Mouse (Mus musculus) lung, postnatal 0 days (tissue): Measurements from ENCODE around the gene Arhgap10. TPM values are rescaled to one million over a fixed set of nuclear protein-coding genes. Genes with fewer than 3 reads are reported as not detected.

Source experiments
- ATAC-seq: fragments of 200-750 bp; cut with Nextera tagmentation; 2 replicates; pipeline ENCODE4 v1.8.0; 2017; ENCODE audit warnings: moderate library complexity
- DNase-seq: peaks from one replicate; pipeline ENCODE4 v3.0.0-alpha.2; 2016; ENCODE audit warnings: low spot score
- H3K27ac ChIP-seq: fragments of 300-500 bp; sonication (generic); 2 replicates; pipeline ENCODE4 v1.5.1; 2014; ENCODE audit warnings: antibody characterized with exemption, mild to moderate bottlenecking, low read length, mixed read lengths
- H3K27me3 ChIP-seq: fragments of 300-500 bp; sonication (generic); replicated peaks from 2 replicates; pipeline ENCODE4 v1.6.1; 2014; ENCODE audit warnings: low read length, mixed read lengths; ENCODE audit not compliant: insufficient read depth
- H3K36me3 ChIP-seq: fragments of 300-500 bp; sonication (generic); 2 replicates; pipeline ENCODE4 v1.6.1; 2014; ENCODE audit warnings: low read length, mixed read lengths; ENCODE audit not compliant: insufficient read depth
- H3K4me1 ChIP-seq: fragments of 300-500 bp; sonication (generic); 2 replicates; pipeline ENCODE4 v1.6.1; 2014; ENCODE audit warnings: antibody characterized with exemption, low read depth, low read length, mixed read lengths; ENCODE audit not compliant: insufficient read depth
- H3K4me2 ChIP-seq: fragments of 300-500 bp; sonication (generic); replicated peaks from 2 replicates; pipeline ENCODE4 v1.6.1; 2014; ENCODE audit warnings: low read depth, mild to moderate bottlenecking, low read length, moderate library complexity, mixed read lengths
- H3K4me3 ChIP-seq: fragments of 300-500 bp; sonication (generic); 2 replicates; pipeline ENCODE4 v1.5.1; 2014; ENCODE audit warnings: low read depth, low read length
- H3K9ac ChIP-seq: fragments of 300-500 bp; sonication (generic); replicated peaks from 2 replicates; pipeline ENCODE4 v1.6.1; 2014; ENCODE audit warnings: low read depth, mild to moderate bottlenecking
- H3K9me3 ChIP-seq: fragments of 300-500 bp; sonication (generic); 2 replicates; pipeline ENCODE4 v1.6.1; 2016; ENCODE audit warnings: low read length, mixed read lengths
- CTCF ChIP-seq: IDR thresholded peaks from 2 replicates; pipeline ENCODE4 v1.5.1; 2016; ENCODE audit warnings: antibody characterized with exemption, mild to moderate bottlenecking
- EP300 ChIP-seq: IDR thresholded peaks from 2 replicates; pipeline ENCODE4 v1.6.1; 2016; ENCODE audit warnings: antibody characterized with exemption, mild to moderate bottlenecking, control low read depth
- WGBS: fragments of 180-500 bp; shearing (Covaris S2); extraction: QIAGEN DNeasy Blood & Tissue Kit; methylation state at CpG from one replicate; pipeline ENCODE4 v1.1.7; 2014; 5-methylcytosine and 5-hydroxymethylcytosine counted together
- polyA plus RNA-seq: library from polyadenylated mRNA; unstranded; fragments of >200 nt; fragmentation: Nextera tagmentation; extraction: Ambion mirVana; gene quantifications from 2 replicates; pipeline ENCODE4 v1.2.1, GENCODE M21; 2015

The Arhgap10 gene
- polyA plus RNA-seq, 1 experiment from 2014 or later: 15.9 TPM

DNA sequence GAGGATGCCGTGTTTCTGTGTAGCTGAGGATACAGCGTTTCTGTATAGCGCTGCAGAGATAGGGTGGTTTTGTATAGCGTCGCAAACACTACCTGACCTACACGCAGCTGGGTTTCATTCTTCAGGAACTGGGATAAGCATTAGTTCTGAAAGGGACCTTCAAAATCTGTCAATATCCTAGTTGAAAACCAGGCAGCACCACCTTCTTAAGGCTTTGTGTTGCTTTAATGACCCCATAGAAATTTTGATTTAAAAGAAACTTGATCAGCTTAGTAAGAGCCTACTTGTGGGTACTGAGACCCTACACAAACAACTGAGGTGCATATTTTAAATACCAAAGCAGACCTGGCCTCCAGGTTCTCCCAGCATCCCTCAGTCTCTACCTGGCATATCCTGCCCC, 245.6 kb downstream of the Arhgap10 start:
- WGBS: 78% methylated on average over 6 of the region's 6 CpGs
- H3K4me2 ChIP-seq: no peak overlapping the region
- no peak for ATAC-seq
- no peak overlapping the region for H3K9ac ChIP-seq
- H3K27ac ChIP-seq: no peak overlapping the region
- H3K4me1 ChIP-seq: peaks cover 10% of the 10 kb centered on the region; the same call in 1 of the 2 replicates
- no peak overlapping the region for H3K4me3 ChIP-seq
- DNase-seq: no peak
- TF ChIP-seq EP300 (no peak), CTCF (no peak)
- no peaks in the 10 kb centered on the region; the same call in 1 of the 2 replicates for H3K36me3 ChIP-seq
- no peaks in the 10 kb centered on the region for H3K9me3 ChIP-seq
- no peaks in the 10 kb centered on the region for H3K27me3 ChIP-seq

DNA sequence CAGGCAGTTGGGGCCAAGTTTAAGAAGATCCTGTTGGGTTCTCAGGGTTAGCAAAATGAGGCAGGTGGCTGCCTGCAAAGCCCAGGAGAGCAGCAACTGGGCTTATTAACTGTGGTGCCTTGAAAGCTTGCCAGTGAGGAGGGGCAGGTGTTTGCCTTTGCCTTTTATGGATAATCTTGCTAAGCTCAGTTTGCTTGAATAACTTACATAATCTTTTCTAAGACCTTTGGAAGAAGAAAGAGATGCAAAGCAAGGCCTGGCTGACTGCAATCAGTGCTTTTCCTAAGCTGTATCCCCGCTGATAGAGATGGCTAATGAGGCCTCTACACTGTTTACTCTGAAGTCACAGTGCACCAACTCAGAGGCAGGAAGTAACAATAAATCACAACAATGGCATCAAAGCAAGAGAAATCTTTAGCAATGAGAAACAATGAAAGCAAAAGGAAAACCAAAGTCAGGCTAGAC, 249.8 kb downstream of the Arhgap10 start:
- Histone ChIP-seq H3K4me2 (no peak overlapping the region), H3K4me1 (peaks cover 6% of the 10 kb centered on the region; the same call in 1 of the 2 replicates), H3K27ac (0 out of 2 replicates have a peak overlapping the region, but pooled peaks have one; percentile 9), H3K9ac (no peak overlapping the region), H3K4me3 (no peak overlapping the region), H3K9me3 (no peaks in the 10 kb centered on the region), H3K27me3 (no peaks in the 10 kb centered on the region), H3K36me3 (no peaks in the 10 kb centered on the region)
- DNase-seq: peak; percentile 39
- 14% methylated on average over 1 of the region's 1 CpGs for WGBS
- TF ChIP-seq CTCF (no peak), EP300 (no peak)
- ATAC-seq: peak; percentile 44

DNA sequence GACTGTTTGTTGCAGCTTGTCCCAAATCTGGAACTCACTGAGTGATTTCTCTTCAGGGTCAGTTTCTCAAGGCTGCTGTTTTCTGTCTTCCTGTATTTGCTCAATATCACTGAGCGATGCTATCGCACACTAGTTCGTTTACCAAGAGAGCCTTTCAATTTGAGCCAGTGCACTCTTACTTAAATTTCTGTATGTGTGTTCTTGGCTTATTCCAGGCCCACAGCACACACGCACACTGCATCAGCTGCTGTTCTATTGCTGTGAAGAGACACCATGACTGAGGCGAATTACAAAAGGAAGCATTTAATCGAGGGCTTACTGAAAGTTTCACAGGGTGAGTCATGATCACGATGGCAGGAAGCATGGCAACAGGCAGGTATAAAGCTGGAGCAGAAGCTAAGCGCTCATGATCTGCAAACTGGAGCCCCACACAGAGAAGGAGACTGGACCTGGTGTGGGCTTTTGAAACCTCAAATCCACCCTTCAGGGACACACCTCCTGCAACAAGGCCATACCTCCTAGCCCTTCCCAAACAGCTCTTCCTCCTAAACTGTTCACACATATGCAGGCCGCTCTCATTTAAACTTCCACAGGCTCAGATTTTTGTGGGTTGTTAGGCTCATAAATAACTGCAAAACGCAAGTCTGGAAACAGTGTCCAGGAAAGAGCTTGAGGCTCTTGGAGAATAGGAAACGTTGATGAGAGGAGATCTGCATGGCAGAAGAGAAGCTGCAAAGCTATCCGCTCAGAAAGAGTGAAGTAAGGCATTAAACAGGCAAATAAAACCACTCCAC, 255.3 kb downstream of the Arhgap10 start:
- Histone ChIP-seq H3K9me3 (no peaks in the 10 kb centered on the region), H3K36me3 (peaks cover 6% of the 10 kb centered on the region; the same call in 1 of the 2 replicates), H3K9ac (no peak overlapping the region), H3K4me2 (no peak overlapping the region), H3K27me3 (no peaks in the 10 kb centered on the region), H3K27ac (no peak overlapping the region), H3K4me3 (no peak overlapping the region), H3K4me1 (peaks cover under 1% of the 10 kb centered on the region; the same call in 1 of the 2 replicates)
- no peak for TF ChIP-seq EP300
- TF ChIP-seq CTCF: no peak
- ATAC-seq (no peak), DNase-seq (no peak)
- 78% methylated on average over 12 of the region's 12 CpGs for WGBS

DNA sequence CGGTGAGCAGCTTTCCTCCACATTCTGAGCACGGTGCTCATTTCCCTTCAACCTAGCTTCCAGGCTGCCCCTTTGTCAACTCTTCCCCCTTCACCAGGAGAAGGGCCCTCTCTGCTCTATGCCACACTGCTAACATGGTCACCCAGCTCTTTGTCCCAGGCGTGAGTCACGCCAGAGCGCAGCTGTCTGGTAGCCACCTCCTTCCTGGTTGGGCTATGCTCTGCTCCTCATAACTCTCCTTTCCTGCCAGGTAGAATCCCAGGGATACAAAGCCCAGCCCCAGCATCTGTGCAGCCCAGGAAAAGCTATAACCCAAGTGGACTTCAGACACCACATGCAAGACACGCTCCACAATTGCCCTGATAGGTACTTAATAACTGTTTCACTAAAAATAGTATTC, 256.5 kb downstream of the Arhgap10 start:
- DNase-seq: no peak
- Histone ChIP-seq H3K4me2 (no peak overlapping the region), H3K27me3 (no peaks in the 10 kb centered on the region), H3K9me3 (no peaks in the 10 kb centered on the region), H3K4me1 (no peaks in the 10 kb centered on the region), H3K27ac (no peak overlapping the region), H3K36me3 (peaks cover 6% of the 10 kb centered on the region), H3K4me3 (no peak overlapping the region), H3K9ac (no peak overlapping the region)
- no peak for ATAC-seq
- TF ChIP-seq EP300 (no peak), CTCF (no peak)
- 83% methylated on average over 6 of the region's 6 CpGs for WGBS

DNA sequence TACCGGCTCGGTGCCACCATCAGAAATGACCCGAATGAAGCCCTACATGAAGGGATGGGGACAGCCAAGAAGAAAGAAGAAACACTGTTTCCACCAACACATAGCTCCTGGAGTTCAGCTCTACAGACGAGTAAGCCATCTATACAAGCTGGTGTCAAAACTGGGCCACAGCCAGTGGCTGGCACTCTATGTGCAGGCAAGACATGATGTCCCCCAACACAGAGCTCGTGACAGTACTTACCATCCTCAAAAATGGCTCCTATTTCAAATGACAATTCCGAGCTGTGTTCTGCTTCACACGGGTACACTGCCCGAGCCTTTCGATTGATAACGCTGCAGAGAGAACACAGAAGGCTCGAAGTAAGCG, 260.7 kb downstream of the Arhgap10 start:
- TF ChIP-seq CTCF: no peak
- TF ChIP-seq EP300: no peak
- DNase-seq (no peak), ATAC-seq (no peak)
- H3K4me2 ChIP-seq: no peak overlapping the region
- H3K9ac ChIP-seq: no peak overlapping the region
- no peaks in the 10 kb centered on the region for H3K27me3 ChIP-seq
- WGBS: 93% methylated on average over 12 of the region's 12 CpGs
- H3K4me1 ChIP-seq: no peaks in the 10 kb centered on the region
- H3K27ac ChIP-seq: no peak overlapping the region
- H3K9me3 ChIP-seq: no peaks in the 10 kb centered on the region
- no peak overlapping the region for H3K4me3 ChIP-seq
- peaks cover 6% of the 10 kb centered on the region for H3K36me3 ChIP-seq

DNA sequence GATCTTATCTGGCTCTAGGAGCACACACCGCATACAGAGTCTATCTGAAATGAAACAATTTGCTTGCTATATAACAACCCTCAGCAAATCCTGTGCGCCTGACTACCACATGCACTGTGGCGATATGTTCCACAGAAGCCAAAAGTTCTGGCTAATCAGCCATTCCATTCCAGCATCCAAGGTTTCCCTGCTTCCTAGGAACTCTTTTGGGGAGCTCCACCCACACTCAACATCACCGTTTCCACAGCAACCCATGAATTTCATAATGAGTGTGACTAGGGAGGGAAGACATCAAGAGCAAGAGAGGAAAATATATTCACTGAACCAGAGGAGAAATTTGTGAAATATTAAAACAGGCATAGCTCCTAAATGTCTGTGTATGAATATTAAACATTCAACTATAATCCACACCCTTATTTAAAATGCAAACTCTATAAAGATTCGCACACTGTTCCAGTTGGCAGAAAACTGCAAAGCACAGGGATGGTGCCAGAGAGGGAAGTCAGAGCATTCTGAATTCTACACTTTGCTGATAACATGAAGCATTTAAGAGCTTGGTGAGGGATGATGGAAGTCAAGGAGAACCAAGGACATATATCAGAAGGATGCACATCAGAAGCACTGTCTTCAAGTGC, 261.2 kb downstream of the Arhgap10 start:
- H3K4me3 ChIP-seq: no peak overlapping the region
- 93% methylated on average over 5 of the region's 5 CpGs for WGBS
- TF ChIP-seq EP300 (no peak), CTCF (no peak)

More for the DNA sequence above, 261.2 kb downstream of the Arhgap10 start:
- ATAC-seq (no peak), DNase-seq (no peak)
- H3K27me3 ChIP-seq: no peaks in the 10 kb centered on the region
- H3K9ac ChIP-seq: no peak overlapping the region
- H3K4me1 ChIP-seq: no peaks in the 10 kb centered on the region
- no peak overlapping the region for H3K27ac ChIP-seq
- H3K4me2 ChIP-seq: no peak overlapping the region
- peaks cover 6% of the 10 kb centered on the region for H3K36me3 ChIP-seq
- no peaks in the 10 kb centered on the region for H3K9me3 ChIP-seq
